Mouse (Mus musculus): Measurements from ENCODE around the gene Zfp526. TPM values are rescaled to one million over a fixed set of nuclear protein-coding genes. Genes with fewer than 3 reads are reported as not detected.
"Not testable (repeated sequence)": the region's sequence is repeated elsewhere in the genome, so short reads cannot be mapped to it uniquely, and the experiment has no call there.

The Zfp526 gene
- polyA plus RNA-seq, 1 experiment from 2014 or later, result 1.7 TPM

DNA sequence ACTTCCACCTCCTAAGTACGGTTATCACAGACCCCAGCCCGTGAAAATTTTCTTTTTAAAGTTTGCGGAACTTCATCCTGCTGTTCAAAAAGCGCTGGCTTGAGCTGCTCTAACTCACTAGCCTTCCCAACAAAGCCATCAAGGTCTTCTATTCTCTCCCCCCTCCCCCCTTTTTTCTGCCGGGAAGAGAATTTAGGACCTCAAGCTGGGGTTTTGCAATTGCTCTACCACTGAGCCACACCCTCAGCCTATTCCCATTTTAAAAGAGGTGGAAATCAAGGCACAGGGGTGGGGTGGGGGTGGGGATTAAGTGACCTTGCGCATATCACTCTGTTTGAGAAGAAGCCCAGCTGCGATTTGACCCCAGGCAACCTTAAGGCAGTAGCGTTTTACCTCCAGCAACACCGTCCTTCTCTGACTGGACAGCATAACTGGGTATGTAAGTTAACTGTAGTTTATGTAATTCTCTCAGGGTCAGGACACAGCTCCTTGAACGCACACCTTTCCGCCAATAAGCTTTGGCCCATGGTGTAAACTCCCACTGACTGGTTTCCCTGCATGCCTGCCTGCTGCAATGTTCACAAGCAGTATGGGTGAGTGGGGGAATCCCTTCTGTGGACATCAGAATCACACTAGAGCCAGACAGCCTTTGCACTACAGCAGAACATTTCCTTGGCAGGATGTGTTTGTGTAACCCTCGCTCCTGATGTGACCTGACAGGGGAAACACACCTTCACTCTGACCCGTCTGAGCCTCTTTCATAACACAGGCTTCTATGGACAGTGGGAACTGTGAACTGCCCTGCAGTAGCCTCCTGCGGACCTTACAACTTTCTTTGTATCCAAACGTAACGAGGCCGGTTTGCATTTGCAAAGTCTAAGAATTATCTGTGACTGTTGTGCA, 43.0 kb downstream of the Zfp526 start:
- Histone ChIP-seq H3K27me3 (replicated peaks) (no peaks in the 10 kb centered on the region), H3K36me3 (no peaks in the 10 kb centered on the region), H3K4me1 (peaks cover 12% of the 10 kb centered on the region), H3K4me3 (replicated peaks) (no peak overlapping the region), H3K9me3 (replicated peaks) (no peaks in the 10 kb centered on the region), H3K9ac (replicated peaks) (no peak overlapping the region), H3K4me2 (no peak overlapping the region), H3K27ac (replicated peaks) (no peak overlapping the region)
- 24% methylated on average over 17 of the region's 17 CpGs for WGBS
- no peak for ATAC-seq (ENCODE audit: low FRiP score)

DNA sequence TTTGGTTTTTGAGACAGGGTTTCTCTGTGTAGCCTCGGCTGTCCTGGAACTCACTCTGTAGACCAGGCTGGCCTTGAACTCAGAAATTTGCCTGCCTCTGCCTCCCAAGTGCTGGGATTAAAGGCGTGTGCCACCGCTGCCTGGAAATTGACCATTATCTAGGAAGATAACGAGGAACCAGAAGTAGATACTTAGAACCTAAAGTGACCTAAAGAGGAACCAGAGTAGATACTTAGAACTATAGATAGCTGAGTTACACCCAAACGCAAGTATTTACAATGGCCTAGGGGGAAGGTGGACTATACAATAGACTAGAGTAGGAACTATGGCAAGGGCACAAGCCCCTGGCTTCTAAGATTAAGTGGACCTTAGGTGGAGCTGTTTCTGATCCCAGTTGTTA, 44.5 kb downstream of the Zfp526 start:
- ATAC-seq (ENCODE audit: low FRiP score); H3K4me3 ChIP-seq (replicated peaks); H3K36me3 ChIP-seq; H3K27me3 ChIP-seq (replicated peaks); H3K27ac ChIP-seq (replicated peaks); H3K4me2 ChIP-seq; H3K9ac ChIP-seq (replicated peaks); H3K9me3 ChIP-seq (replicated peaks): not testable (repeated sequence)
- H3K4me1 ChIP-seq, result peaks cover 26% of the 10 kb centered on the region
- 89% methylated on average over 5 of the region's 5 CpGs for WGBS

DNA sequence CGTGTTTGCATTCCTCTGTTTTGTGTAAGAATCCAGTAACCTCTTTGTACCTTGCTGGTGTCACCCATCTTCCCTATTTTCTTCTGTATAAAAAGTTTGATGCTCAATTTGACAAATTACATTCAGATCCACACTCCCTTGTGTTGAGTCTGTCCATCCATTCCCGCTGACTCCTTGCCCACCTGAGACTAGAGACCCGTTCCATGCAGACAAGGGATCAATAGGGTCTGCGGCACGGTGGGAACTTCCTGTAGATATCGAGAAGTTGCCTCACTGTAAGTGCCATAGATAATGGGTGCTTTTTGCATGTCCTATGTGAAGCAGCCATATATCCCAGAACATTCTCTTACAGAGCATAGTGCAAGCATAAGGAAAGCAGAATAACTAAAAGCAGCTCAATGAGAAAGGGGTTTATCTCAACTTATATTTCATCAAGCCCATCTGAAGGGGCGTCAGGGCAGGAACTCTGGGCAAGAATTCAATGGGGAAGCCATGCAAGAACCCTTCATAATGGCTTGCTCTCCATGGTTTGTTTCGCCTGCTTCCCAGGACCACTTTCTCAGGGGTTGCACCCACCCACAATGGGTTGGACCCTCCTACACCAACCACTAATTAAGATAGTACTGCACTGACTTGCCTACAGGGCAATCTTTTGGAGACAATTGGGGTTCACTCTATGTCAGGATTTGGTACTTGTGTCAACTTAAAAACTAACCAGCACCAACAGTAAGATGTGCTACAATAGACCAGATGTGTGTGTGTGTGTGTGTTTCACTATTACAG, 45.1 kb downstream of the Zfp526 start:
- no peaks in the 10 kb centered on the region for H3K27me3 ChIP-seq (replicated peaks)
- H3K4me3 ChIP-seq (replicated peaks), result peak overlapping the region; percentile 69
- no peak for ATAC-seq (ENCODE audit: low FRiP score)
- no peak overlapping the region for H3K27ac ChIP-seq (replicated peaks)
- 0 out of 2 replicates have a peak overlapping the region, but pooled peaks have one; percentile 37 for H3K9ac ChIP-seq (replicated peaks)
- peaks cover 32% of the 10 kb centered on the region for H3K4me1 ChIP-seq
- WGBS, result 94% methylated on average over 8 of the region's 8 CpGs
- H3K4me2 ChIP-seq, result peak overlapping the region; percentile 86
- 0 out of 2 replicates have a peak, but pooled peaks cover 3% of the 10 kb centered on the region for H3K36me3 ChIP-seq
- H3K9me3 ChIP-seq (replicated peaks), result no peaks in the 10 kb centered on the region

DNA sequence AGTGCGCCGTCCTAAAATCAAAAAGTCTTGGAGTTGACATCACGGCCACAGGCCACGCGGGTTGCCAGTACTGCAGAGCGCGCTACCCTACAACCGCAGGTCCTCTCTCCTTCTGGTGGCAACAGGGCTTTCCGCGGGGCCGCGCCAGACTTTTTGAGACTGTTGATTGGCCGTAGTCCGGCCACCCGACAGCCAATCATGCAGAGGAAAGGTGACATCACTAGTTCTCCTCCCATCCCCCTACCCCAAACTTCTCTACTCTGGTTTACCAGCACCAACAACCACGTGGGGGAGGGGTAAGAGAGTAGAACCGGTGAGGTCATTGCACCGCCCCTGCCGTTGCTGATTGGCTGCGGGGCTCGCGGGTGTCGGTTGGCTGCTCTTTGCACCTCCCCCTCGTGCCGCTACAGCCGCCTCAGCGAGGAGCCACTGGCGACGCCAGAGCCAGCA, 46.1 kb downstream of the Zfp526 start, which contains the start of gene Cic:
TSS of gene Cic (plus strand) at position 404 of the 450 bp plus-strand sequence.
- under 1% methylated on average over 29 of the region's 29 CpGs for WGBS
- peak within 1 kb of the TSS; percentile 69 for H3K4me3 ChIP-seq (replicated peaks)
- no peaks in the 10 kb centered on the region for H3K27me3 ChIP-seq (replicated peaks)
- H3K4me2 ChIP-seq, result peak within 1 kb of the TSS; percentile 86
- no peaks in the 10 kb centered on the region for H3K9me3 ChIP-seq (replicated peaks)
- peaks cover 12% of the 10 kb centered on the region for H3K36me3 ChIP-seq
- H3K9ac ChIP-seq (replicated peaks), result peak within 1 kb of the TSS; percentile 78
- ATAC-seq (ENCODE audit: low FRiP score), result peak; percentile 92
- H3K4me1 ChIP-seq, result peaks cover 32% of the 10 kb centered on the region
- peak within 1 kb of the TSS; percentile 97 for H3K27ac ChIP-seq (replicated peaks)

DNA sequence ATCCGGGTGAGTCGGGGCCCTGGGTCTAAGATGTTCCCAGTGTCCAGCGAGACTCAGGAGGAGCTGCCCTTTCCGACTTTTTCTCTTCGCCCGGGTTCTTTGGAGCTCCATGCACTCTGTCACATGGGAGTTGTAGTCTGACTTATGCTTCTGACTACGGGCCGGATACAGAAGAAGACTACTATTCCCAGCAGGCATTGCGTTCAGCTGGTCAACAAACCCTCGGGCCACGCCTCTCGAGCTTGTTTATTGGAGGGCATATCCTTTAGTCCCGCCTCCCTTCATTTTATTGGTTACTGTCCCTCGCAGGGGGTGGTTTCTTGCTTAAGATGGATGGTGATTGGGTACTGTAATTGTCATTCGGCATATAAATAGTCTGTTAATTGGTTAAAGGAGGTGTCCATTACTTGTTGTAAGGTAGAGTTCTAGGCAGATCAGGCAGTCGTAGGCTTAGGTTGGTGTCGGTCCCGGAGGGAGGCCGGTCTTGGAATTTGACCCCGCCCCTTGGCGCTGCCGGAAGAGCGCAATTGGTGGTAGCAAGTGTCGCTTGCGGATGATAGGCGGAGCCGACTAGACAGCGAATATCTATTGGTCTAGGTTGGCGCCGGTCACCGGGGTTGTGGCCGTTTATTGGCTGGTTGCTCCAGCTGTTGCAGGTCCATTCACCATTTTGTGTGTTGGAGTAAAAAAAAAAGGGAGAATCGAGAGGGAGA, 46.7 kb downstream of the Zfp526 start:
- ATAC-seq (ENCODE audit: low FRiP score), result peak; percentile 95
- no peaks in the 10 kb centered on the region for H3K27me3 ChIP-seq (replicated peaks)
- H3K36me3 ChIP-seq, result peaks cover 18% of the 10 kb centered on the region
- peak overlapping the region; percentile 86 for H3K4me2 ChIP-seq
- peaks cover 32% of the 10 kb centered on the region for H3K4me1 ChIP-seq
- H3K4me3 ChIP-seq (replicated peaks), result peak overlapping the region; percentile 69
- H3K9ac ChIP-seq (replicated peaks), result peak overlapping the region; percentile 78
- H3K9me3 ChIP-seq (replicated peaks), result no peaks in the 10 kb centered on the region
- H3K27ac ChIP-seq (replicated peaks), result peak overlapping the region; percentile 97
- WGBS, result under 1% methylated on average over 33 of the region's 33 CpGs

DNA sequence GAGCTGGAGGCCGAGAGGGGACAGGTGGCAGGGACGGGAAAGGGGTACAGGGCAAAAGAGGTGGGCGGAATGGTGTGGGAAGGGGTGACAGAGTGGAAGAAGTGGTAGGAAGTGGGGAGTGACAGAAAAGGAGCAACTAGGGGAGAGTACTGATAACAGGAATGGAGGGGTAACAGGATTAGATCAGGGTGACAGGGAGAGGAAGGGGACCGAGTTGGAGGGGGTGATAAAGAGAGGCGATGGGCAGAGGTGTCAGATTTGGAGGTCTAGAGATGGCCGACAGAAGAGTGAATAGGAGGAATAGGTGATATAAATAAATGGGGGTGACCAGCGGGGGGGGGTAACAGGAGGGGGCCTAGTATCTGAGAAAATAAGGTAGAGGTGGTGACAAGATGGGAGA, 47.4 kb downstream of the Zfp526 start:
- H3K4me3 ChIP-seq (replicated peaks), result peak overlapping the region; percentile 69
- 5% methylated on average over 7 of the region's 7 CpGs for WGBS
- no peaks in the 10 kb centered on the region for H3K27me3 ChIP-seq (replicated peaks)
- H3K4me2 ChIP-seq, result peak overlapping the region; percentile 86
- H3K27ac ChIP-seq (replicated peaks), result peak overlapping the region; percentile 90
- peaks cover 38% of the 10 kb centered on the region for H3K4me1 ChIP-seq
- H3K9ac ChIP-seq (replicated peaks), result peak overlapping the region; percentile 78
- H3K36me3 ChIP-seq, result peaks cover 25% of the 10 kb centered on the region
- H3K9me3 ChIP-seq (replicated peaks), result no peaks in the 10 kb centered on the region
- ATAC-seq (ENCODE audit: low FRiP score), result no peak

DNA sequence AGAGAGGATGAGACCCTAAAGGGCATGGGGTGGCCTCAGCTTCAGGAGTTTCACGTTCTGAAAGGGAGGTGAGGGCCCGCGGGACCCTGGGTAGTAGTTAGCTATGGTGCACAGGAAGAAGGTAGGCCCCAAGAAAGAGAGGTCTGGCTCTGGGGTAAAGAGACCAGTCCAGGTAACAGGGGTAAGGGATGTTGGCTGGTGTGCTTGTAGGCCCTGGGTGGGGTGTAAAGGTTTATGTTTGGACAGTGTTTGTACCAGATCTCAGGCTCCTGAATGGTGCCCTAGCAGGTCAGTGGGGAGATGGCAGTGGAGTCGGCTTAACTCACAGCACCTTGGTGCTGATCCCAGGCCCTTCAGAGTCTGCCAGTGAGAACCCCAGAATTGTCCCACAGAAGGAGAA, 47.8 kb downstream of the Zfp526 start:
- 52% methylated on average over 4 of the region's 4 CpGs for WGBS
- H3K4me3 ChIP-seq (replicated peaks), result peak overlapping the region; percentile 69
- no peak for ATAC-seq (ENCODE audit: low FRiP score)
- H3K4me2 ChIP-seq, result peak overlapping the region; percentile 86
- peaks cover 26% of the 10 kb centered on the region for H3K36me3 ChIP-seq
- H3K27ac ChIP-seq (replicated peaks), result peak overlapping the region; percentile 90
- H3K27me3 ChIP-seq (replicated peaks), result no peaks in the 10 kb centered on the region
- no peaks in the 10 kb centered on the region for H3K9me3 ChIP-seq (replicated peaks)
- H3K9ac ChIP-seq (replicated peaks), result peak overlapping the region; percentile 78
- H3K4me1 ChIP-seq, result peaks cover 42% of the 10 kb centered on the region

DNA sequence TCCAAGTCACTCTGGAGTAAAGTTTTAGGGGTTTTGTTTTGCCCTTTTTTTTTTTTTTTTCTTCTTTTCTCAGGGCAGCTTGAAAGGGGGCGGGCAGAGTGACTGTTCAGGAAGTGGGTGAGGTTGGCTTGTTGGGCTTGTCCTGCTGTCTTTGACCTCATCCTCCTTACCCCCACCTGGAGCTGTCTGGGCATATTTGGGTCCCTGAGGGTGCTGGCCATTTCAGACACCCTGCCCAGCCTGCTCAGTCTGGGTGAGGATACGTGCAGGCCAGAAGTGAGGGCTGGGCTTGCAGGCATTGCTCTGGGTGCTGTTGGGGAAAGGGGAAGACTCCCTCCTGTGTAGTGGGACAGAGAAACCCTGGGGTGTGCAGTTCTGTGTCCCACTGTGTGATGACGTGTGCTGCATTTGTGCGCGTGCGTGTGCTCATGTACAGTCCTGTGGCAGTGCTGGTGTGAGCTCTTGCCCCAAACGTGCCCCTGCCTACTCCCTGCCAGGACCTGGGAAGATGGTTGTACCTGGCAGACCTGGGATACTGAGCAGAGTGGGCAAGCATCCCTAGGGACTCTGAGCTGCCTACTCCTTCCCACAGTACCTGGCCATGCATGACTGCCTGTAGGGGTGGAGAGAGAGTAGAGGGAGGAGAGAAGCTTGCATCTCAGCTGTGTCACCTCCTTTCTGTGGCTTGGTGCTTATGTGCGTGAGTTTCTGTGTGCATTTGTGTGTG, 48.5 kb downstream of the Zfp526 start:
- H3K27ac ChIP-seq (replicated peaks), result no peak overlapping the region
- peaks cover 49% of the 10 kb centered on the region for H3K4me1 ChIP-seq
- no peaks in the 10 kb centered on the region for H3K27me3 ChIP-seq (replicated peaks)
- H3K9me3 ChIP-seq (replicated peaks), result no peaks in the 10 kb centered on the region
- 85% methylated on average over 8 of the region's 8 CpGs for WGBS
- peaks cover 26% of the 10 kb centered on the region for H3K36me3 ChIP-seq
- H3K4me3 ChIP-seq (replicated peaks), result peak overlapping the region; percentile 69; the same call in 1 of the 2 replicates
- peak overlapping the region; percentile 86 for H3K4me2 ChIP-seq
- peak overlapping the region; percentile 78 for H3K9ac ChIP-seq (replicated peaks)
- no peak for ATAC-seq (ENCODE audit: low FRiP score)

DNA sequence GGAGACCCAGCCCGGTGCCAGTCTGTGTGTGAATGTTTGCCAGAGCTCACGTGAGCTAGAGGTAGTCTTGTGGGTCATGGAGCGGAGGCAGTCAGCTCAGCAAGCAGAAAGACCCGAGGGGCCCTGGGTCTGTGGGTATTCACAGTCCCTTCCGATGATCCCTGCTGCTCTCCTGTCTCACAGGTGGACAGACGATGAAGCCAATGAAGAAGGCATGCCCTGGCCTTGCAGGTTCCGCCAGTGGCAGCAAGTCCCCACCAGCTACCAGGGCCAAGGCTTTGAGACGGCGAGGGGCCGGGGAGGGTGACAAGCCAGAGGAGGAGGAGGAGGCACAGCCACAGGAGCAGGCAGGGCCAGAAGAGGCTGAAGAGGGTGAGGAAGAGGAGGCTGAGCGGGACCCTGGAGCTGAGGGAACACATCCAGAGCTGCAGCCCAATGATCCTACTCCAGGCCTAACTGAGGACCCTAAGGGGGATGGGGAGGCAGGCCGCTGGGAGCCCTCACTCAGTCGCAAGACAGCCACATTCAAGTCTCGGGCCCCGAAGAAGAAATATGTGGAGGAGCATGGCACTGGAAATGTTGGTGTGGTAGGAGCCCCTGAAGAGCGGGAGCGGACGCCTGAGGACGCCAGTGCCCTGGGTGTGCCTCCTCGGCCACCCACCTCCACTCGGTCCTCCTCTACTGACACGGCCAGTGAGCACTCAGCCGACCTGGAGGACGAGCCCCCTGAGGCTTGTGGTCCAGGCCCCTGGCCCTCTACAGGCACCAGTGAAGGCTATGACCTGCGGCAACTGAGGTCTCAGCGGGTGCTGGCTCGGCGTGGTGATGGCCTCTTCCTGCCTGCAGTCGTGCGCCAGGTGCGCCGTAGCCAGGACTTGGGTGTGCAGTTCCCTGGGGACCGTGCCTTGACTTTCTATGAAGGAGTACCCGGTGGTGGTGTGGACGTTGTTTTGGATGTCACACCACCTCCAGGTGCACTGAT, 49.7 kb downstream of the Zfp526 start:
- Histone ChIP-seq H3K27me3 (replicated peaks) (no peaks in the 10 kb centered on the region), H3K4me3 (replicated peaks) (no peak overlapping the region), H3K9me3 (replicated peaks) (no peaks in the 10 kb centered on the region), H3K9ac (replicated peaks) (0 out of 2 replicates have a peak overlapping the region, but pooled peaks have one; percentile 10), H3K4me2 (peak overlapping the region; percentile 86; the same call in 1 of the 2 replicates), H3K4me1 (peaks cover 62% of the 10 kb centered on the region), H3K27ac (replicated peaks) (no peak overlapping the region), H3K36me3 (peaks cover 29% of the 10 kb centered on the region)
- ATAC-seq (ENCODE audit: low FRiP score), result no peak
- WGBS, result 92% methylated on average over 35 of the region's 35 CpGs

Data from neural tube, embryonic 15.5 days (tissue).